Mouse (Mus musculus) cerebral cortex, adult 2 months (tissue): ENCODE measurements around the gene Camk2d.

ENCODE experiments used
- WGBS: fragments of 180-500 bp; shearing (Covaris S2); methylation state at CpG from one replicate; pipeline ENCODE4 v1.1.7; 2018; 5-methylcytosine and 5-hydroxymethylcytosine counted together

Gene Camk2d

DNA sequence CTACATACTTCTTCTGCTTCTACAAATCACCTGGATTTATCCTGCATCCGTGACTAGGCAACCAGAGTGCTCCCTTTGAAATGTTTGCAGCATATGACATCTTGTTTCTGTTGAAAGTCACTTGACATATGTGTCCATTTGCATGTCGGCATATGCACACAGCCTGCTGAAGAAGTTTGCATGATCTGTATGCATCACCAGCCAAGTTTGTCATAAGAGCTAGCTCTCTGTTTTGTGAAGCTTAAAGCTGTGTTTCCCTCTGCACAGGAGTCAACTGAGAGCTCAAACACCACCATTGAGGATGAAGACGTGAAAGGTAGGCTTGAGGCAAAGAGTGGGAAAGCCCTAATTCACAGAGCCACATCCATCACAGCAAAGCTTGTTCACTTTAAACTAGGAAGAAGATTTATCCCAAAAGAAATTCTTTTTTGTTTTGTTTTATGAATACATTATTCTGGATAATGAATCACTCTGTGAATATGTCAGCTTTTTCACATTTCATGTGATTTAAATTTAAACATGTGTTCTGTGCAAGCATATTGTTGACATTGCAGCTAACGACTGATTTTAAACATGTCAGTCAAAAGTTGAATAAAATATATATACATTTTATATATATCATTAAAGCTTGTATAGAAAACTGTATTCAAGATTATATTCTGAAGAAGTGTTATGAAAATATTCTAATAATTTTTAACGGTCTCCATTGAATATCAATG is 214.4 kb downstream of the Camk2d start:
- WGBS = 74% methylated on average over 5 of the region's 5 CpGs

DNA sequence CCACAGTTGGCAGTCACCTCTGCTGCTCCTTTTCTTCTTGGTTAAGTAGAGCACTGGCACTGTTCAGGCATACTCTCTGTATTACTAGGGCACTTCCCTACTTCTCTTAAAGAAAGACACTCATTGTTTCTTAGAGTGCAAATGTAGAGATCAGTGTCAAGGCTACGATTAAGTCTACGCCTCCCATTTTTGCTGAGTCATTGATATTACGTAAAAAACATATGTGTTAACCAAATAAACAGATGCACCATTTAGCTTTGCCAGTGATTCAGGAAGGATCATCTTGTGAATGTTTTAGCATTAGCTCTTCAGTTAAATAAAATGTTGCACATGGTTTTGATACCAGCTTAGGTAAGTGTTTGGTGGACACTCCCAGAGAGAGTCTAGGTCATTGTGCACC is 215.5 kb downstream of the Camk2d start:
- WGBS = 66% methylated on average over 3 of the region's 3 CpGs

DNA sequence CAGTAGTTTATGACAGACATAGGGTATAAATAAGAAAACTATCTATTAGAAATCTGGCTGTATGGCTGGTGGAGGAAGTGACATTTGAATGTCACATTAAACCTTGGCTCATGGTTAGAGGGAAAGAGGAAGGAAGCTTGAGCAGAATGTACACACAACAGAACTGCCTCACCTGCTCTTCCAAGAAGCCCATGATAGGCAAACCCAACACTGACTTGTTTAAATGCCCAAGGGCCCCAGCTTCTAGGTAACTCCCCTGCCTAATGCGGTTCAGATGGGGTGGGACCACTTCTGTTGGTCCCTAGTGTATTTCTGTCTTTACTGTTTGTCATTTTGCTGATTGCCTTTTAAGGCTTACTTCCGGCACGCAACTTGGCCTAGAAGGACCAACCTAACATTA is 226.3 kb downstream of the Camk2d start:
- WGBS = 92% methylated on average over 3 of the region's 3 CpGs

DNA sequence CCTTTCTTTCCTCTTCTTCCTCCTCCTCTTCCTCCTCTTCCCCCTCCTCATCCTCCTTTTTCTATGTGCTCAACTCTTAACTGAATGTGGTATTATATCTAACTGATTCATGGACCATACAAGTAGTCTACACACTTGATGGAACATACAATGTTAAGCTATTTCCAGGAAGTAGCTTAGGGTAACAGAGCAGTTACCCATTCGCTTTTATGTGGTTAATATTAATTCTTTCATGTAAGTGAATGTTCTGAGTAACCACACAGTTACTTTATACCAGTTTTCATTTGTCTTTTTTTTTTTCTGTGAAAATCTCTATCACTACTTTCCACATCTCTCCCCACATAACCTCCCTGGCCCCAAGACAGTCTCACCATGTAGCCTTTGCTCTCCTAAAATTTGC is 228.8 kb downstream of the Camk2d start:
- 96% methylated on average over 1 of the region's 1 CpGs for whole genome bisulfite sequencing

DNA sequence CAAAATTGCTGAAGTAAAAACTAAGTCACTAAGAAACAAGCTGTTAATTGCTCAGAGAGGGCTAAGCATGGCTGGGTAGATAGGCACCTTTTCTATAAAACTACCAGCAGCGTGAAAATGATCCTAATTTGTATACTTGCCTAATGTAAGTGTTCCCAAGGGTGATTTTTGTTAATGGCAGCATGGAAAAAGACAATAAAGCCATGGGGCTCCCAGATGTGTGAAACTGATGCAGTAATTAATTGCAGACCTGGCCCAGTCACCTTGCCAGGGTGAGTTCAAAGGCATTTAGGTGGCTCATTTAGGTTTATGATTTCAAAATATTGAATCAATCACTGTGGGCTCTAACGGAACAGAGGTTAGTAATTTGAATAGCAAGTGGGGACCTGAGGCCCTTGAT is 230.1 kb downstream of the Camk2d start:
- WGBS = 79% methylated on average over 2 of the region's 2 CpGs

DNA sequence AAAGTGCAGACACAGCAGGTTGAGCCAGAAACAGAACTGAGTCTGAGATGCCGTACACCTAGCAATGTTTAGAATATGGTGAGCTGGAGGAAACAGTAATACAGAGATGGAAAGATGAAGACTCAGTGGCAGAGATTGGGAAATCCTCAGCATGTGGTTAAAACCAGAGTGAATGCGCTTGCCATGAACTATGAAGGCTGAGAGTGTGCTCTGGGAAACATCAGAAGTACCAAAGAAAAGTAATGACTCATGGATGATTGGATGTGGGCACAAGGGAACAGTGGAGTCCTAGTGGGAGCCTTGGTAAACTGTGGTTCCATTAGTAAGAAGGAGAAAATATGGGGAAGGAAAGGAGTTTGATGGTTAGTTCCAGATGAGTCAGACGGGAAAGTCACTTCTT is 231.8 kb downstream of the Camk2d start:
- 95% methylated on average over 3 of the region's 3 CpGs for WGBS

DNA sequence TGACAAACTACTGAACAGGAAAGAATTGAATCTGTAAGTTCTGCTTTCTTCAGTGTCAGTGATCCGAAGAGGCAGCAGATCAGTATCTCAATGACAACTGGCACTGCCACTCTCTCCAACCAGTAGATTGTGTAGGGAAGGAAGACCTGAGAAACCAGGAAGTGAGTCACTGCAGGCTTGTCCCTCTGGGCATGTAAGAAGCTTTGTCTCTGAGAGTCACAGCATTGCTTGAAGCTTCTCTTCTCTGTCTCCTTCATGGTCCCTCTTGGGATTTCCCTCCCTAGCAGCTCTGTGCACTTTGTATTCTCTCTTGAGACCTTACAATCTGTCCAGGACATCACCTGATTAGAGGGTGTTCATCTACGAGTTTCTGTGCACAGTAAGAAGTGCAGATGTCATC is 233.7 kb downstream of the Camk2d start:
- WGBS = 83% methylated on average over 2 of the region's 2 CpGs

DNA sequence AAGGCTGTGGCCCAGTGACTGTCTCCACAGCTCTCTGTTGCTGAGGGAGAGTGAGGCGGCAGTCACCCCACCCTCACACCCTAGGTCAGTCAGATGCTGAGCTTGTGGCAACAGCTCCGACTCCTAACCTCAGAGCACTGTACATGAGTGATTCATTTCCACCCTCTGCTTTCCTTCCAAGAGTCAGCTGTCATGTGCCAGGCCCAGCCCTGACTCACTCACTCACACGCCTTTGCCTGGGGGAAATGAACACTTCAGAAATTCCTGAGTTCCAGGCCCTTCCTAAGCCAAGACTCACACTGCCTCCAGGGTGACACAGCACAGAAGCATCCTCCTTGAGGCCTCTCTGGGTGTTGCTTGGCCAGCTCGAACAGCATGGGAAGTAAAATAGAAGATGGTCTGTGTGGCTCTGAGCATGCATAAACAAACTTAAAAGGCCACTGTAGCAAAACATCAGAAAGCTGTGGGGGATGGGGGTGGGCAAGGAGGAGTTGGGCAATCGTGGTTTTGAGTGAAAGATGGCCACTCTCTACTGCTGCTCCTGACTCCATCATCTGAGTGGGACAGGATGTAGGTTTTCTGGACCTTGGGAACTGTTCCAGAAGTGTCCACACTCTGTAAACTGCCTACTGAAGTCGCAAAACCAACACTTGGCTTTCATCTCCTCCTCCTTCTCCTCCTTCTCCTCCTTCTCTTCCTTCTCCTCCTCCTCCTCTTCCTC is 235.5 kb downstream of the Camk2d start:
- 60% methylated on average over 6 of the region's 6 CpGs for WGBS

DNA sequence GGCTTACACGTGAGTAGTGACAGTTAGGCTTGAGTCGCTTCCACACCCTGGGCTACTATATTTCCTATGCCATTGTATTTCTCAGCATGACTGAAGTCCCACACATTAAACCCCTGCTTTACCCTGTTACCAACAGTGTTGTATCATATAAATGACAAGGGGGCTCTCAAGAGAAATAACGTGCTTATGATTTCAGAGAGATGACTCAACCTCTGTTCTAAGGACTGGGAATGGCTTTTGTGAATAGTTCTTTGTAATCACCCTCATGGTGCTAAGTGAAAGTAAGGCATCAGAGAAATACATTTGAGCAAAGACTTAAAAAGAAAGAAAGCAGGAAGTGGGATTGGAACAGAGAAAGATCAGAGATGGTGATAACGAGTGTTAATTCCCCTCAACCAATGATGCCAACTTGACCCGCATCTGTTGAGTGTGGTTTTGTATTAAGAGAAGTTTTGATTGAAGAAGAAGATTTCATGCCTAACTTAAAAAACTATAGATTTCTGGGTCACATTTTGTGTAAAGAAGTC is 238.6 kb downstream of the Camk2d start:
- 82% methylated on average over 5 of the region's 5 CpGs for WGBS

DNA sequence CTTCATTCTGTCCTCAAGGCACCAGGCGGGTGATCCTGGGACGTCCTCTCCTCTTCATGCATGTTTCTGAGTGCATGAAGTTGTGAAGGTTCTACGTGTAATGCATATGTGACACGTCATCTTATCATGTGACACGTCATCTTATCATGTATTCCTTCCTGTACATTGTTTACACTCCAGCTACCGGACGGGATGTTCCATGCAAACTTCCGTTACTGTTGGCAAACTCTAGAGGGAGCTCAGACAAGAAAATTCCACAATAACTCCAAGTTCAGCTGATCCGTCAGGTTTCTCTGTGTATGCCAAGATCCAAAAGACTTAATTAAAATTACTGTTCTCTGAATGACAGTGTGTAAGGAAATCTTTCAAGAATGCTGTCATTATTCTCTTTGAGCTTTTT is 246.7 kb downstream of the Camk2d start:
- WGBS = 68% methylated on average over 9 of the region's 9 CpGs

DNA sequence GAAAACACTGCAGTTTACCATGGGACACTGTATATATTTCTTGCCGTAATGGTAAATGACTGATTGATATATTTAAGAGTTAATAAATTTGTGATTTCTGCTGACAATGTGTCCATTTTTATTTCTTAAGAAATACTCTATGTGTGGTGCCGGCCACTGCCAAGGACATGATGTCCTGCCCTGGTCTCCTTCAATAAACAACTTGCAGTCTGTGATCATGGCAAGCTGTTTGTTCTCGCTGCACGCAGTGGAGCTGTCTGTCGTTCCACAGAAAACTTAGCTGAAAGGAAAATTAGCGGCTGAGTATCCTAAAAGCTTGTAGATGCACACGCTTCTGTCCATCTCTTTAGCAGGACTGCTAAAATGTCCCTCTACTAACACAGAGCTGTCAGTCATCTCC is 248.7 kb downstream of the Camk2d start:
- WGBS = 80% methylated on average over 7 of the region's 7 CpGs

DNA sequence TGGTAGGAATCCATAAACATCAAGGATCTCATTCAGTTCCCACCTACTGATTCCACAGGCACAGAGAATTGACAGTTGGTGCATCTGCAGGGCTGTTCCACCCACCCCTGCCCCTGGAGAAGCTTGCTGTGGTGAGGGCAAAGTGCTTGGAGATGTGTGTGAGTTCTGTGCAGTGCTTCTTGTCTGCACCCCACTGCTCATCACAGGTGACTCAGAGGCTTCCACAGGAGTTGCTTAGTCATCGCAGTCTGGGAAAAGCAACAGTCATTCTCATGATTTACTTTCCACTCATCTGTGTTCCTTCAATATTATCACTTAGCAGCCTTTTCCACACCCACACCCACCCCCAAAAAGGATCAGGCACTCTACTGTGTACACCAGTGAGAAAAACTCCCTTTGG is 252.0 kb downstream of the Camk2d start:
- 41% methylated on average over 1 of the region's 1 CpGs for WGBS

DNA sequence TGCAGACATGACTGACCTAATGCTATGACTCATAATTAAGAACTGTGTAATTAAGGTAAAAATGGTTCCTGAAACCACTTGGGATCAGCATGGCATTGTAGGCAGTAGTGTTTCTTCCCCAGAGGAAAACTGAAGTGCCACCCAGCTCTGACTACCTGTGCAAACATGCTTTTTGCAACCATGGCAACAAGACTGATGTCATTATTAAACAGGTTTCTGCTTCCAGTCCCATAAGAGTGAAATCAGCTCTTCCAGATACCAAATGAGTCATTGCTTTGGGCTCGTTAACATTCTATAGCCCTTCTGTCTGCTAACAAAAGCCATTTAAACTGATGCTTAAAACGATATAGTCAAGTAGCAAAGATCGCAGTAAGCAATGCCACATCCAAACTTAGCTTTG is 273.5 kb downstream of the Camk2d start:
- WGBS = 41% methylated on average over 3 of the region's 3 CpGs

DNA sequence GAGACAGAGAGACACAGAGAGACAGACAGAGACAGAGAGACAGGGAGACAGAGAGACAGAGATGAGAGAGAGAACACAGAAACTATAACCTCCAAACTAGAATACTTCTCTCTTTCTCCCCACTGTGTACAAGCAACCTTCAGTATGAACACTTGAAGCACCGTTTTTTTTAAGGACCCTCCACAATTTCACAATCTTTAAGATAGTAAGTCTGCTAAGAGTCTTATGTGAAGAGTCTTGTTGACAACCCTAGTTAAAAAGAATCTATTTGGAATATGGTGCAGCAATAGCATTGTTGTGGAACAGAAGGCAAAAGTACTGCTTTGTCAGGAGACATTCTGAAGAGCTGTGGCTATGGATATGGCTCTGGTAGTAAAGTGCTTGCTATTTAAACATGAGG is 274.6 kb downstream of the Camk2d start:
- 86% methylated on average over 1 of the region's 1 CpGs for WGBS

DNA sequence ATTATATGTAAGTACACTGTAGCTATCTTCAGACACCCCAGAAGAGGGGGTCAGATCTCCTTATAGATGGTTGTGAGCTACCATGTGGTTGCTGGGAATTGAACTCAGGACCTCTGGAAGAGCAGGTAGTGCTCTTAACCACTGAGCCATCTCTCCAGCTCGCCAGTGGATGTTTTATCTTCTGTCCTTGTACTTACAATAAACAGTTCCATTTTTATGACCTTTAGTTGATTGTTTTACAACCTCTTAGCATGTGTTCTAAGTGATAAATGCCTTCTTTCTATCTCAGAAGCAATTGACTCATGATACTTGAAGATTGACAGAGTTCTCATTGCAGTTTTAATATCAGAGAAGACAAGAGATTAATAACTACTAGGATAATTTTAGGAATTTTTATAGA is 282.1 kb downstream of the Camk2d start:
- WGBS = 56% methylated on average over 1 of the region's 1 CpGs

DNA sequence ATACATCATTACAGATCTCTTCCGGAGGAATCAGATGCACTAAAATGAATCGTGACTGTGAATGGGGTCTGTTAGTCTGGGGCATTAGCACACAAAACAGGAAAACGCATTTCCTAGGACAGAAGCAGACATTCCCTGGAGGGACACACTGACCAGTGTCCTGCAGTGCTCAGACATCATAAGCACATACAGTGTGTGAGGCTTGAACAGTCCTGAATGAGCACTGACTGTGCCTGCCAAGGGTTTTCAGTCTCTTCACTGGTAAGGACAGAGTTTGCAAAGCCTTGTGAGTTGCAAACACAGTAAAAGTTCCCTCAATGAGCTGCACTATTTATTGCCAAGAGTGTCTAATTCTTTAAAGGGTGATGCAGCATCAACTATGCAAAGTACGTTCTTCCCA is 290.0 kb downstream of the Camk2d start:
- WGBS = 64% methylated on average over 4 of the region's 4 CpGs

DNA sequence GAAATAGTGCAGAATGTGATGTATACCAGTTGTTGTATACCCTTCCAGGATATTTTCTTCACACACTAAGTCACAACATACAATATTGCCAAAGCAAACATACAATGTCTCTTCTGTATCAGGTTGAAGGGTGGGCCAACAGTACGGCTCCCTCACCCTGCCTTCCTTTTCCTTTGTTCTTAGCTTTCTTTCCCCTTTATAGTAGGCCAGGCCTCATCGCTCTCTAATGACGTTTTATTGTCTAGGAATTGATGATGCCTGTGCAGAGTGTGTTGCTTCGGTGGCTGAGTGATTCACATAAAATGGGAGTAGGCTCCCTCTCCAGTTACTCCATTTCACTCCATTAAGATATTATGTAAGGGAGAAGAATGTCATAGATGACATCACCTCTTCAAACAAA is 290.5 kb downstream of the Camk2d start:
- 74% methylated on average over 4 of the region's 4 CpGs for WGBS
